Mouse (Mus musculus): ENCODE measurements around the gene Chpf.

Chpf gene

DNA sequence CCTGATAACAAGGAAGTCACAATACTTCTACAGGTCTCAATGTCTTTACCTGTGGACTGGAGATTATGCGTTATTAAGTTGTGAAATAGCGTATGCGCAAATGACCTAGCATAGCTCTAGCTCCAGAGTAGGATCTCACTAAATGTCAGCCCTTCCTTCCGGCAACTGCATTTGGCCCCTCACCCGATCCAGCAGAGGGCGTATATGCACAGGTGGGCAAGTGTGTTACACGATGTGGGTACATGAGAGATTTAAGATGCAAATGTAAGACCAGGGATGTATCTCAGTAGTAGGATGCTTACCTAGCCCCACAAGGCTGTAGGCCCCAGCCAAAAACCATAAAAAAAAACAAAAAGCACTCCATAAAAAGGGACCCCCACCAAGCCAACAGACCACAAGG, 20.3 kb upstream of the Chpf start:
- no peak for DNase-seq (ENCODE audit: low read depth, low spot score)

DNA sequence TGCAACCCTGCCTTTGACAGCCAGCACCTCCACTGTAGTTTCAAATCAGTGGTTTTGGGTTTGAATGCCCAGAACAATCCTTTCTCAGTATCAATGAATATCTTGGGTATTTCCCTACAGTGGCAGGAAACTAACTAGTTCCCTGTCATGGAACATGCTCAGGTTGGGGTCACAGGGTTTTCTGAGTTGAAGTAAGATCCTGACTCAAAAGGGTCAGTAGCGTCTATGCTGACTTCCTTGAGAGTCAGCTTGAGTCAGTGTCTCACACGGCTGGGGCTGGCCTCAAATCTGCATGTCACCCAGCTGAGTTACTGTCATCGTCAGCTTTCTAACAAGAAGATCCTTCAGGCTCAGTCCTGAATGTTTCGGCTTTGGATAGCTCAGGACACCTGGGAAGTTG, 19.8 kb upstream of the Chpf start:
- no peak for DNase-seq (ENCODE audit: low read depth, low spot score)

DNA sequence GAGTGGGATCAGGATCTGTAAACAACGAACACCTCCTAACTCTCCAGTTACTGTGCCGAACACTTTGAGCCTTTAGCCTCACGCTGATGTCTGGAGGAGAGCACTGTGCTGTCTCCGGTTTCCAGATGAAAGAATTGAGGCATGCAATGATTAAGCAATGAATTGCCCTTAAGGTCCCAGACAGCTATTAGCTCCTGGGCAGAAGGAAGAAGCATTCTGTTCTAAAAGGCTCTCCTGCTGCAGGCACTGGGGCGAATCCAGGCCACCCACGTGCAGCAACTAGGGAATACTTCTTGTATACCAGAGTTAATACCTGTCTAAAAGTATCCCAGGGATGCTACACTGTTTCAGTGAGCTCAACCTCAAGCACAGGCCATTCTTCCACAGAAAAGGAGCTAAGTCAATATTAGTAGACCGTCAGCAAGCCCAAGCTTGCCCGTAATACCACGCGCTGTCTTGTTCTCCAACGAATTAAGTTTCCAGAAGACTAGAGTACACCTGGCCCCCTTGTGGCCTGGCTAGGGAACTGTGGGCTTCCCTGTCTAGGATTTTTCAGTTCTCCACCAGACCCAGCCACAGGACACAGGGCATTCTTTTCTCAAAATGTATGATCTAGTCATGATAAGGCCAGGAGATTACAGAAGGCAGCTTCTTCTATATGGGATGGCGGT, 15.9 kb upstream of the Chpf start:
- DNase-seq (ENCODE audit: low read depth, low spot score): no peak

DNA sequence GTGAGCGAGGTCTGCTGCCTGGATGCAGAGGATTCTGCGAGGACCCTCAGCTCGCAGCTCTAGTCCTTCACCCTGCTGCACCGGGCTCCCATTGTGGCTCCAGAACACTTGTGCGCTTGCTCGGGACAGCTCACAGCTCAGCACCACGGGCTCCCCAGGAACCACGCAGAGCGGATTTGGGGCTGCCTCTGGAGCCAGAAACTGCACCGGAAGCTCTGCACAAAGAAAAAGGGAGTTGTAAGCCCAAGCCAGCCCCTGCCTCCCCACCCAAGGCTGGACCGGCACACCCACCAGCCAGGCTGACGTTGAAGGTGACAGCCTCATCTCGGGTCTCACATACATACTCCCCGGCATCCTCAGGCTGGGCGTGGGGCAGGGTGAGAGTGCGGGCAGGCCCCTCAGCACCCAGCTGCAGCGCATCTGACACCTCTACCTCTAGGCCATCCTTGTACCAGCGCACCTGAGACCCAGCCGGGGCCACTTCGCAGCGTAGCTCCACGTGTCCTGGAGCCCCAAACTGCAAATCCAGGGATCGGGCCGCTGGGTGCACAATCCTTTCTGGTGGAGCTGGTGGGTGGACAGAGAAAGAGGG, 13.6 kb upstream of the Chpf start:
- no peak for DNase-seq (ENCODE audit: low read depth, low spot score)

DNA sequence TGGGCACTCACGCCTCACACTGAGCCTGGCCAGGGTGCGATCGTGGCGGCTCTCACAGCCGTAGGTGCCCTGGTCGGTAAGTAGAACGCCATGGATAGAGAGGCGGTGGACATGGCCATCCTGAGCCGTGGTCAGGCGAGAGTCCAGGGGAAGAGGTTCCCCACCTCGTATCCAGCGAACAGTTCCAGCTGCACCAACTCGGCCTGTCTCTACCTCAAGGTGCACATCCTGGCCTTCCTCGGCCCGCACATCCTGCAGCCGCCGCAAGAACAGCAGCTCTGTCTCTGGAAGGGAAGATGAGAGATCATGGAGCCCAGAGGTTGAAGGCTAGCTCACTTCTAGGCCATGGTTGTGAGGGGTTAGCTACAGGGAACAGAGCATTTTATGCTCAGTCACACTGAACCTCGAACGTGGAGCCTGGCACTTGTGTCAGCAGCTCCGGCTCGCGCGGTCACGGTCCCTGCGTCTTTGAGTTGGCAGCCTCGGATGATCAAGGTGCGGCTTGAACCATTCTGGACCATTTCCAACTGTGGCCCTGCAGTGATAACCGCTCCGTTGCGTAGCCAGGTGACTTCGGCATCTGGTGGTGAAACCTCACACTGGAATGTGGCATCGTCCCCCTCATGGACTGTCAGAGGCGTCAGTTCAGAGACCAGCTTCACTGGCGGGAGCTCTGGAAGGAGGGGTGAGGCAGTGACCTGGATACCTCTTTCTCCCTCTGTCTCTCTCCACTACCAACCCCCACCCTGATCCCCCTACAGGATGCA, 11.9 kb upstream of the Chpf start:
- DNase-seq (ENCODE audit: low read depth, low spot score): no peak

DNA sequence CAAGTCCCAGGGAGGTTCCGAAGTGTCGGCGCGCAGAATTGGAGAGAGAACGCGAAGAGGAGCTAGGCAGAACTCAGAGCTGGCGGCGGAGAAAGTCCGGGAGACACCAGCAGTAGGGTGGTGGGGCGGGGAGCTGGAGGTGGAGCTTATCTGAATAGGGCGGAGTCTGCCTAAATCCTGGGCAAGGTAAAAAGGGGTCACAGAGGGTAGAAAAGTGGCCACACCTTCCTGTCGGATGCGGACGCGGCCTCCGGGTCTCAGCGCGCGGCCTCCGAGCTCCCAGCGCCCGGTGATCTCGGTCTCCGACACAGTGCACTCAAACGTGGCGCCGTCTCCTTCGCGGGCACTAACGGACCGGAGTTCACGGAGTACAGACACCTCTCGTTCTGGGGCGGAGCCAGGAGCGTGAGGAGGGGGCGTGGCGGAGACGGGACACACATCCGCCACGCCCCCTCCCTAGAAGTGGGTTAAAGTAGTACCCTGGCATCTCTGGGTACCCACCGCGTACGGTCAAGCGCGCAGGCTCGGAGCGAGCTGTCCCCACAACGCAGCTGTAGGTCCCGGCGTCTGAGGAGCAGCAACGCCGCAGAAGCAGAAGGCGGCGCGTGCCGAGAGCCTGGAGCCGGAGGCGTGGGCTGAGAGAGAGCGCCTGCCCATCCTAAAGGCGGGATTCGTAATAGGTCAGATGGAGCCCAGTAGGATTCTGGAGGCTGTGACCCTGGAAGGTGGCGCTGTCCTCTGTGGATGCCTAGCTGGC, 8.5 kb upstream of the Chpf start:
- DNase-seq (ENCODE audit: low read depth, low spot score): peak; percentile 84

DNA sequence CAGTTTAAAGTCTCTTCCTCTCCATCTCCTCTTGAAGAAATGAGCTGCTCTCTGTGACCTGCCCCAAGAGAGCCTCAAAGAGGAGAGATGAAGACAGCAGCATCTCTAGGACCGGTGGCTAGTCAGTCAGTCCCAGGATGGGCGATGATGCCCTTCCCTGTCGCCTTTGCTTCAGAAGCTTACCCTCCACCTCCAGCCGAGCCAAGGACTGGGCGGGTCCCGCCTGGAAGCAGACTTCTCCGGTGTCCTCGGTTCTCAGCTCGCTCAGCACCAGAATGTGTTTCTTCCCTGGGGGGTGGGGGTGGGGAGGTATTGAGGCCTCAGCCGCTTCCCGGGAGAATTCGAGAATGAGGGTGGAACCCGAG, 7.9 kb upstream of the Chpf start:
- DNase-seq (ENCODE audit: low read depth, low spot score): peak; percentile 17

DNA sequence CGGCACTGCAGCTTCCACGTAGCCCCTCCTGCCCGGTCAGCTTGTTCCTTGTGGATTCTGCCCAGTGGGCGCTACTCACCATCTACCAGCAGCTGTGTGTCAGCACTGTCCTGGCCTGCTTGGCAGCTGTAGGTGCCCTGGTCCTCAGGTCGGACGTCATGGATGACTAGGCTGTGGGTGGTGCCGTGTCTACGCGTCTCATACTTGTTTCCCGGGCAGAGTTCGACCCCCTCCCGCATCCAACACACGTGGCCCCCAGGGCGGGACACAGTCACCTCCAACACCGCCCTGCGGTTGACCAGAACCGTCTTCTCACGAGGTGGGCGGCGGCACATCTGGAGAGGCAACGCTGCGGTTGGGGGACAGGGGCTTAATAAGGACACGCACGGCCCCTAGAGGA, 7.5 kb upstream of the Chpf start:
- DNase-seq (ENCODE audit: low read depth, low spot score): peak; percentile 48

DNA sequence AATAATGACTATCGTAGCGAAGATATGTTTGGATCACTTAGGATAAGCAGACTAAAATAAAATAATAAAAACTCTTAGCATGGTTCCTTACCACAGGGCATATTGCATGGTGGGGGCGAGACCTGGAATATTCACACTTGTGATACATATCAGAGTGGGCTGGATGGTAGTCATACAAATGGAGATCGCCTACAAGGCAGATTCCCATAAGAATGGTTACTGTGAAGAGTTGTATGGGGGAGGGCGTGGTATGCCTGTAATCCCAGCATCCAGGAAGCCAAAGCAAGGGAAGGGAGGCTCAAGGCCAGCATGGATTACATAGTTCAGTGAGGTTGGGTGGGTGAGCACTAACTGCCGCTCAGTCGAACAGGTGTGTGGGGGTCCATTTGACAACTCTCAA, 1.6 kb upstream of the Chpf start:
- DNase-seq (ENCODE audit: low read depth, low spot score): no peak

DNA sequence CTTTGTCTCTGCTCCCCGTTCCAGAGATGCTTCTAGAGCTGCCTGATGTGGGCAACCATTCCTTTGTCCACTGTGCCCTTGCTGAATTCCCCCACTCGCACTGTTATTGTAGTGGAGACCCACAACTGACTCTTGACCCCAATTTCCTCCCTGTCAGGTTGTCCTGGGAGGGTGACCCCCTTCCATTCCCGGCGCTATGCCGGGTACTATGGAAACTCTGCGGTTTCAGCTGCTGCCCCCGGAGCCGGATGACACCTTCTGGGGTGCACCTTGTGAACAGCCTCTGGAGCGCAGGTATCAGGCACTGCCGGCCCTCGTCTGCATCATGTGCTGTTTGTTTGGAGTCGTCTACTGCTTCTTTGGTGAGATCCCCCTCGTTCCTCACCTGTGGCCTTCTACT, 929 bp upstream of the Chpf start:
- DNase-seq (ENCODE audit: low read depth, low spot score): no peak

DNA sequence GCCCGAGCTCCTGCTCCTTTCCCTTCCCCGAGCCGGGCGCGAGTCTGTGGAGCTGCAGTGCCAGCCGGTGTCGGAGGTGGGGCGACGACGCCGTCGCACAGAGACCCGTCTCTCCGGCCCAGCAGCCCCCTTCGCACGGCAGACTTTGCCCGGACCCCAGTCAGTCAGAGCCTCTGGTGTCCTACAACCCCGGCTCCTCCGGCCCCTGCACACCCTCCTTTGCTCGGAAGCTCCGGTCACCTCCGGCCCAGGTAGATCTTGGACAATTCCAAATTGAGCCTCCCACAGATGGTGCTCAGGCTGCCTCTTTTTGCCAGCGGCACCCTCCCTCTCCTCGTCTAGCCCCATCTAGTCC, 505 bp upstream of the Chpf start:
- no peak for DNase-seq (ENCODE audit: low read depth, low spot score)

DNA sequence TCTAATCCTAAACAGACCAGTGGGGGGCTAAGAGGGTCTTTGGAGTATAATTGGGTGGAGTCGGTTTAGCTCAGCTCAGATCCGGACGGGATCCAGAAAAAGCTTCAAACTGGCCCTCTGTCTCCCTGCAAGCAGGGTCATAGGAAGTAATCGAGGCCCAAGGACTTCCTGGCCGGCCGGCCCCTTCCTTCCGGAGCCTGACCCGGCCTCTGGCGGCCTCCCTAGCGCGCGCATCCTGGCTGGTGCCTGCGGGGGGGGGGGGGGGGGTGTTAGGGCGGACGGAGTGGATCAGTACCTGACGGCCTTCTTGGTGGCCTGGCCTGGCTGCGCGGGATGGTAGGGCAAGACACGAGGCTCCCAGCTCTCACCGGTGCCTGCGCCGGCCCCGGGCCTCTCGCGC, 610 bp downstream of the Chpf start:
- DNase-seq (ENCODE audit: low read depth, low spot score): no peak

DNA sequence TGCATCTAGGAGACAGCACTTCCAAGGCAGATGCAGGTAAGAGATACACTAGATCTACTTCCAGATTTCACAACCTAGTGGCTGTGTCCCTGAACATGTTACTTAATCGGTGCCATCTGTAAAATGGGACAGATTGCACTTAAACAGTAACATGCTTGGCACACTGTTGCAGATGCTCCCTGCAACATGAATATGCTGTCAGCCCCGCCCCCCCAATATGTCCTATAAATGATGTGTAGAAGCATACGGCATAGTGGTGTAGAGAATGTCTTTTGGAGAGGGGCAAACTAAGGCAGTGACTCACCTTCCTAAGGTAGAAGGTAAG, 1.2 kb downstream of the Chpf start:
- DNase-seq (ENCODE audit: low read depth, low spot score): peak; percentile 45

DNA sequence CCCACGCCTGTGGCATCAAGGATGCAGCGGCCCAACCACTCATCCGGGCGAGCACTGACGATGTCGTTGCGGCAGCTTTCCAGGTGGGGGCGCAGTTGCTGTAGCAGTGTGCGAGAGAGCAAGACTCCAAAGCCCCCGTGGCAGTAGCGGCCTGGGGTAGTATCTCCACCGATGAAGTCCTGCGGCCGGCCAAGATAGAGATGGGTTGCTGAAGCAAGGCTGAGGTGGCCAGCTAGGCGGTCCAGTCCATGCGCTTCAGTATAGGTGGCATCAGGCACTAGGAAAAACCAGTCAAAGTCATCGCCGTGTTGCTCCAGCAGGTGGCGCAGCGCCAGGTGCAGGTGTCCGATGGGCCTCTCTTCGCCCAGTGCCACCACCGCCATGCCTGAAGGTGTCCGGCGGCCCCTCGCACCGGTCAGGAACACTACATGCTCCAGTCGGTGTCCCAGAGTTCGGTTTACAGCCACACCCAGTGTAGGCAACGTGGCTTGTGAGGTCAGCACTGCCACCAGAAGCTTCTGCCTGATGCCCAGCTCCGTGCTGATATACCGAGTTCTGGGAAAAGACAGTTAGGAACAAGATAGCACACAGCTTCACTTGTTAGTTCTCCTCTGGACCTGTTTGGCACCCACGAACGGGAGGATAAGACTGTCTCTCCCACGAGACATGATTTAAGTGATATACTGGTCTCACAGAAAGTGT, 1.7 kb downstream of the Chpf start:
- DNase-seq (ENCODE audit: low read depth, low spot score): peak; percentile 81

DNA sequence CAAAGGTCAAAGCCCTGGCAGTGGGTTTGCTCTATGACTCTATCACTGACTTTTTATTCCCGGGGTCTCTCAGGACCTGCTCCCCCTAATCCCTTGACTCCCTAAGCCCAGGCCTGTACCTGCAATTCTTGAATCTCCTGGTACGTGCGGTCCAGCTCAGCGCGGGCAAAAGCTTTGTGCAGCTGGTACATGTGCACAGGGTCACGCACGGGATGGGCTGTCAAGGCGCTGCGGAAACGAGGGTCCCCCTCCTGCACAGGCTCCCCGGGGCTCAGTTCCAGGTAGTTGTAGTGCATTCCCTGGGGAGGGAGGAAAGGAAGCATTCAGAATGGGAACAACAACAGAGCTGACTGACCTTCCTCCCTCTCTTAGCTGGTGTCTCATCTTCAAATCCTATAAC, 2.7 kb downstream of the Chpf start:
- DNase-seq (ENCODE audit: low read depth, low spot score): no peak

DNA sequence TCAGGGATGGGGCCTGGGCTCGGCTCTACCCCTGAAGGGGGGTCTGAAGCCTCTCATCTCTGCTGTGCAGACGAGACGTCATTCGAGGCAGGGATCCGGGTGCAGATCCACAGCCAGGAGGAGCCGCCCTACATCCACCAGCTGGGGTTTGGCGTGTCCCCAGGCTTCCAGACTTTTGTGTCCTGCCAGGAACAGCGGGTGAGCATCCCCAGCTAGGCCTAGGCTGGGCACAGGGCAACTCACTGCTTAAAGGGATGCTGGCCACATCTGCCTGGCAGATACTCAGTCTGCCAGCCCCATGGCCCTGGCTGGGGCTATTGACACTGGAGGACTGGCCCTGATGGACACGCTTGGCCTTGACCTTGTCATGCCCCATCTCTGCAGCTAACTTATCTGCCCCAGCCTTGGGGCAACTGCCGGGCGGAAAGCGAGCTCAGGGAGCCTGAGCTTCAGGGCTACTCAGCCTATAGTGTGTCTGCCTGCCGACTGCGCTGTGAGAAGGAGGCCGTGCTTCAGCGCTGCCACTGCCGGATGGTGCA, 9.8 kb downstream of the Chpf start:
- DNase-seq (ENCODE audit: low read depth, low spot score): no peak

DNA sequence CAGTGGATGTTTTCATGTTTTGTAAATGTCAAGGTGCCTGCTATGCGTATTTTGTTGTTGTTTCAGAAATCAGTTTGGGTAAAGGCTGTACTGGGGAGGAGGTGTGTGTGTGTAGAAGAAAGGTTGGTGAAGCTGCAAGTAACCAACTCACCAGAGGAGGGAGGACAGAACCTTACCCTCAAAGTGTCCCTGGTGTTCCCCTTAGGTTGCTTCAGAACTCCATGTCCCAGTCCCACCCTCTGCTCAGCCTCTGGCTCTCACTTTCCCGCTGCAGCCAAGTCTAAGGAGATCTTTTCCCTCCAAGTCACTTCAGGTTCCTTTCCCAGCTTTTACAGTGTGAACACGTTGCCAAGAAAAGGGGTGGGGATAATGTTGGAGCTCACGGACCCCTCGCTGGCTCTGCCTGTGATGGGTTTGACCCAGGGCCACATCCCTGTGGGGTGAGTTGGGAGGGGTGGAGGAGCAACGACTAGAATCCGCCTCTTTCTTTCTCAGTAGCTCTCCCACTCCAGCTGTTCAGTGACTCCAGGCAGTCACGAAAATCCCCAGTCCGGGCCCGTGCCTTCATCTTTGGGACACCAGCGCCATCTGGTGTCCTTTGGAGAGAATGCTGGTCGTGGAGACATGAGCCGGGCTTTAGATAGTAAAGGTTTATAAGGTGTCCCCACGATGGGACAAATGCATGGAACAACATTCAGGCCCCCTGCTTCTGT, 11.7 kb downstream of the Chpf start:
- DNase-seq (ENCODE audit: low read depth, low spot score): peak; percentile 67

DNA sequence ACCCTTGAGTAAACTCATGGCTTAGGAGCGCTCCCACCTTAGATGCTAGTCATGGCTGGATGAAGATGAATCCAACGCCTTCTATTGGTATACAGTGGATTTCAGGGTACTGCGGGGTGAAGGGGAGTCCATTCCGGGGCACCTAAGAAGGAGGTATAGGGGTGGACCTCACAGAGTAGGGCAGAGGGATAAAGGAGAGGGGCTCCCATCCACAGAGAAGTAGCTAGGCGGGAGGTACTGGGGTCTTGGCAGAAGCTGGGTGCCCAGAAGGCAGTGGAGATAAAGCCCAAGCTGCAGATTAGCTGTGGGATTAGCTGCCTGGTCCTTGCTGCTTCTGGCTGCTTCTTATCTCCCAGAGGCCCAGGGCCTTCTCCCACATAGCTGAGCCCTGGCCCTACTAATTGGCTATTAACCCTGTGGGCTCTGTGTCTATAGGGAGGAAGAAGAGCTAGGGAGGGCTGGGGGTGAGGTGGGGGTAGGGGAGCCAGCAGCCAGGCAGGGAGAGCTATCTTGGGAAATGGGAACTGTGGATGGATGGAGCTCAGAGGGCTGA, 15.4 kb downstream of the Chpf start:
- no peak for DNase-seq (ENCODE audit: low read depth, low spot score)

DNA sequence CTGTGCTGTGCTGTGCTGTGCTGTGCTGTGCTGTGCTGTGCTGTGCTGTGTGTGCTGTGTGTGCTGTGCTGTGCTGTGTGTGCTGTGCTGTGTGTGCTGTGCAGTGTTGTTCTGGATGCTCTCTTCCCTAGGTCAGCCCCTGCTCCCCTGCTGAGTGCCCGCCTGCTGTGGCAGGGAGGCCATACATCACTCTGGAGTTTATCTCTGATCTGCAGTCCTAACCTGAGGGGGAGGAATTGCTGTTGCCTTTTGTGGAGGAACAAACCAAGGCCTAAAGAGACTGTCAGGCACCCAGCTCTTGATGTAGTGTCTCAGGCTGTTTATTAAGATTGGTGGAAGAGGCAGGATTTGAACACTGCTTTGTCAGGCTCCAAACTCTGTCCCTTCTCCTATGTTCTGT, 16.5 kb downstream of the Chpf start:
- no peak for DNase-seq (ENCODE audit: low read depth, low spot score)

DNA sequence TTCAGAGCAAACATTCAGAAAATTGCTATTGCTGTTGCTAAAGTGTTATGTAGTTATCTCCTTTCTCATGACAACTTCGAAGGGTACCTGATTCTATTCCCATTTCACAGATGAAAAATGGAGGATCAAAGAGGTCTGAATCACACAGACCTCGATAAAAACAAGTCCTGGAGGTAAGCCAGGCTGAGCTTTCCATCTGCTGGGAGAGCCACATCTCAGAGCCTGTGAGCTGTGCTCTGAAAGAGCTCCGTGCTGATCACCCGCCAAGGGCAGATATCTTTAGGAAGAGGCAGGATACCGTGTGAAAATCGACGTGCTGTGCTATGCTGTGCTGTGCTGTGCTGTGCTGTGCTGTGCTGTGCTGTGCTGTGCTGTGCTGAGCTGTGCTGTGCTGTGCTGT, 18.8 kb downstream of the Chpf start:
- no peak for DNase-seq (ENCODE audit: low read depth, low spot score)
